In the genomic region with DNA sequence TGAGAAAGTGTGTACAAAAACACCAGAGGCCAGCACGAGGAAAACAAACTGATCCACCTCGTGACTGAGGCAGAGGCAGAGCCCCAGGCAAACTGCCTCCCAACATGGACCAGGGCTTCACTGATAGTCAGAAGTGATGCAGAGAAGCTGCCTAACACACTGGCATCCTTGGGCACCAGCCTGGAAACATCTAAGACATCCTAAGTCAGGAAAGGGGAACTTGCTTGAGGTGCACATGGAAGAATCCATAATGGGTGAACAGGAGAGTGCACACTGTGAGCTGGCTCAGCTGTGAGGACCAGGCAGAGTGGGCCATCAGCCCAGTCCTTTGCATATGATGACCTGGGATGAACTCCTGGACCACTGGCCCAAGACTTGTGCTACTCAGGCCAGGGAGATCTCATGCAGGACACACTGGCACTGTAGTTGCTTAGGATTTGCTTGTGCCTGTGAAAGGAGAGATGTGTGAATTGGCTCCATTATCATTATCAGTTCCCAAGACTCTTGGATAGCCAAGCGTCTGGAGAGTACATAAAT, we compare ENCODE assay signal across 12 mouse cellular contexts.
"Had no signal": no experiment of that assay in that cellular context is flagged by ENCODE, and none has a peak within 500 bp of the region (broad histone marks: within the 10 kb centered on the region; RNA-seq: fewer than 3 reads in every experiment).

No protein-coding gene starts in this region.

- H3K4me3 ChIP-seq: limb, embryonic 12.5 days; liver, embryonic 15.5 days; midbrain, embryonic 12.5 days had no signal

- H3K4me2 ChIP-seq: liver, embryonic 11.5 days; liver, embryonic 15.5 days; midbrain, embryonic 12.5 days had no signal

- H3K4me1 ChIP-seq: liver, embryonic 15.5 days had no signal

- H3K9me3 ChIP-seq: limb, embryonic 12.5 days; liver, embryonic 15.5 days; midbrain, embryonic 12.5 days had no signal

- H3K36me3 ChIP-seq: liver, embryonic 15.5 days had no signal

- DNase-seq: kidney, adult 11 months; kidney, adult 9 months; kidney, postnatal 36 days; layer of hippocampus, adult 9-11 months; layer of hippocampus, postnatal 36 days; right cerebral cortex, postnatal 14 days; thymus, postnatal 36 days had no signal

- ATAC-seq: midbrain, embryonic 16.5 days had no signal
